Mouse (Mus musculus): ENCODE data around the gene Ggps1.
"Not testable (repeated sequence)": the region's sequence is repeated elsewhere in the genome, so short reads cannot be mapped to it uniquely, and the experiment has no call there.

The Ggps1 gene

DNA sequence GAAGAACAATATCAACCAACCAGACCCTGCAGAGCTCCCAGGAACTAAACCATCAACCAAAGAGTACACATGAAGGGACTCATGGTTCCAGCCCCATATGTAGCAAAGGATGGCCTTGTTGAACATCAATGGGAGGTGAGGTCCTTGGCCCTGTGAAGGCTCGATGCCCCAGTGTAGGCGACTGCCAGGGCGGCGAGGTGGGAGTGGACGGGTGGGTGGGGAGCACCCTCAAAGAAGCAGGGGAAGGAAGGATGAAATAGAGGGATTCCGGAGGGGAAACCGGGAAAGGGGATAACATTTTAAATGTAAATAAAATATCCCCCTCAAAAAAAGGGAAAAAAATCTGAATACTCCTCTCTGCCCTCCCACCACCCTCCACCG lies 24.4 kb downstream of the Ggps1 start:
- DNase-seq (ENCODE audit: low spot score): no peak

DNA sequence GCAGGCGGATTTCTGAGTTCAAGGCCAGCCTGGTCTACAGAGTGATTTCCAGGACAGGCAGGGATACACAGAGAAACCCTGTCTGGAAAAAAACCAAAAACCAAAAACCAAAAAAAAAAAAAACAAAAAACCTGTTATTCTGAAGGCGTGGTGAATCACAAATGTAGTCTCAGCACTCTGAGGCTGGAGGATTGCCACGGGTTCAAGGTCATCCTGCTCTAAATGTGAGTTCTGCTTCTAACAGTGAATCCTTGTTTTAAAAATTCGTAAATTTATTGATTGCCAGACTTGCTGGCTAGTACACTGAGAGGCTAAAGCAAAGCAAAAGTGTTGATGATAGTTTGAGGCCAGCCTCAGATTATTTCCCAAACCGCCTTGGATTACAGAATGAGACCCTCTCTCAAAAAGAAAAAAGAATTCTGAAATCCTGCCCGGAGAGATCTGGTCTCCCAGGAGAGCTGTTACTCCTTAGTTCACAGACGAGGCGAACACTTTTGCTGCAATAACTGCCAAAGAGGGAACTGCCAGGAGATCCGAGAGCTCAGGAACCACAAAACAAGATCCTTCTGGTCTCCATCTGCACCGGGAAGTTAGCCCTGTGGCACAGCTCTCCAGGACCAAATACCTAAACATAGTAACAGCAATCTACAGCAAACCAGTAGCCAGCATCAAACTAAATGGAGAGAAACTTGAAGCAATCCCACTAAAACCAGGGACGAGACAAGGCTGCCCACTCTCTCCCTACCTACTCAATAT lies 27.2 kb downstream of the Ggps1 start:
- no peak for DNase-seq (ENCODE audit: low spot score)

DNA sequence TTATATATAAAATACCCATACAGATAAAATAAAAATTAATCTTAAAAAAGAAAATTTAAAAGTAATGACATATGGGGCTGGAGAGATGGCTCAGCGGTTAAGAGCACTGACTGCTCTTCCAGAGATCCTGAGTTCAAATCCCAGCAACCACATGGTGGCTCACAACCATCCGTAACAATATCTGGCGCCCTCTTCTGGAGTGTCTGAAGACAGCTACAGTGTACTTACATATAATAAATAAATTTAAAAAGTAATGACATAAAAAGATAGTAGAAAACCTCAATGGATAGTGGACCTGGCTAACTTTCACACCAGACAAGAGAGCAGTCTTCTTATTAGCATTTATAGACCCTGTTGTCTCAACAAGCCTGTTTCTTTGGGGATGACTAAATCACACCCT lies 27.9 kb downstream of the Ggps1 start:
- not testable (repeated sequence) for DNase-seq (ENCODE audit: low spot score)

DNA sequence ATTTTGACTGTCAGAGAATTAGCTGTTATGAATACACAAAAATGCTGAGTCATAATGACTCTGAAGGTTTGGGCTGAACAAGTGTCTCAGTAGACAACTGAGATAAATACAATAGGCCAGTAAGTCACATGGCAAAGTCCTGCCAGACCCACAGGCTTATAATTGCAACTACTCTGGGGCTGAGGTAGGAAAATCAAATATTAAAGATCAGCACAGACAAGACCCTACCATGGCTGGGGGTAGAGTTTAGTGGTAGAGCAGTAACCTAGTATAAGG lies 29.3 kb downstream of the Ggps1 start:
- no peak for DNase-seq (ENCODE audit: low spot score)

DNA sequence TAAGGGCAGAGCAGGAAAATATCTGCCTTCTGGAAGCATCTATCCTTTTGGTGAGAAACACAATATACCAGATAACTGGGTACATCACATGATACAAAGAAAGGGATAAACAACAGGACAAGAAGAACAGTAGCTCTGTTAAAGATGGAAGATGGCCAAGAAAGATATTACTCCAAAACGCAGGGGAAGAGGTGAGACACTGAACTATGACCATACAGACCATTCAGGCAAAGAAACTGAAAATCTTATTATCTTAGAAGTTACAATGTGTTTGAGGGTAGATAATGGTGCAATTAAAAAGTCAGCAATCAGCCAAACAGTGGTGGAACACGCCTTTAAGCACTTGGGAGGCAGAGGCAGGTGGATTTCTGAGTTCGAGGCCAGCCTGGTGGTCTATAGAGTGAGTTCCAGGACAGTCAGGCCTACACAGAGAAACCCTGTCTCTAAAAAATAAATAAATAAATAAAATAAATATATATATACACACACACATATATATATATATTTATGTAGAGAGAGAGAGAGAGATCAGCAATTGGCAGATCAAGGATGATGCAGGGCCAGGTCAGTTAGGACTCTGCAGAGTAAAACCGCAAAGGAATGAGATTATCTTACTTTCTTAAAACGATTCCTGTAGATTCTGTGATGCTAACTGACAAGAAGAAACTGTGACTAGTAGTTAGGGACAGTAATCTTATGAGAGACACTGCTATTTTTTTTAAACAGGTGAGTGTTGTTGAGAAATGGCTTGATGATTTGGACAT lies 29.8 kb downstream of the Ggps1 start:
- DNase-seq (ENCODE audit: low spot score): no peak

DNA sequence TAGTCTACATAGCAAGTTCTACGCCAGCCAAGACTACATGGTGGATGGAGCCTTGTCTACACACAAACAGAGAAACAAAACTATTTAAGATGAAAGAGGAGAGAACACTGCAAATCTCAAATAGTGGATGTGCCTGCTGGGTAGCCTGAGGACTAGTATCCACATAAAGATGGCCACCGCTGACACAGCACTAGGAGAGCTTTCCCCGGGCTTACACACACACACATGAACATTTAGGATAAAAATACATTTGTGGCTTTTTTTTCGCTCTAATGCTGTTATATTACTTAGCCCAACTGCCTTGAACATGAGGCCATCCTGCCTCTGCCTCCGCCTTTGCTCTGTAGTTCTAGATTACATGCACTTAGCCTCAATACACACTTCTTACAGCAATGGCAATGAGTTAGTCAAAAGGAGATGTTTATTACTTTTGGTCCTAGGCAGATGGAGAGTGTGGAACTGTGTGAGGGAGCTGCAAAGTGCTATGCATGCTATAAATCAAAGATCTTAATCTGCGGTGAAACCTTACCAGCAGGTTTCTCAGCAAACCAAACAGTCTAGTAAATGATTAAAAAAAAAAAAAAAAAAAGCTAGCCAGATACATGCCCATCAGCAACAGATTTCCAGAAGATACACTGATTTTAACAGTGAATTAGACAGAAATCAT lies 37.0 kb downstream of the Ggps1 start:
- no peak for DNase-seq (ENCODE audit: low spot score)

DNA sequence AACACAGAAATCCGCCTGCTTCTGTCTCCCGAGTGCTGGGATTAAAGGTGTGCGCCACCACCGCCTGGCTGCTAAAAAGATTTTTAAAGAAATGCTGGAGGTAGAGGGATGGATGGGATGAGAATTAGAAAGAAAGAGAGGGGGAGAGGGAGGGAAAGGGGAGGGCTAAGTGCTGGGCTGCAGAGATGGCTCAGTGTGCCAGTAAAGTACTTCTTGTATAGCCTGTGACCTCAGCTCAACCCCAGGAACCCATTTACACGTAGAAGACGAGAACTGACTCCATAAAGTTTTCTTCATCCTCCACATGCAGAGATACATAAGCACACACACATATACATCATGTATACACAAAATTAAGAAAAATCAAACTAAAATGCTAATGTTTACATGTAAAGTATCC lies 37.7 kb downstream of the Ggps1 start:
- DNase-seq (ENCODE audit: low spot score): no peak

DNA sequence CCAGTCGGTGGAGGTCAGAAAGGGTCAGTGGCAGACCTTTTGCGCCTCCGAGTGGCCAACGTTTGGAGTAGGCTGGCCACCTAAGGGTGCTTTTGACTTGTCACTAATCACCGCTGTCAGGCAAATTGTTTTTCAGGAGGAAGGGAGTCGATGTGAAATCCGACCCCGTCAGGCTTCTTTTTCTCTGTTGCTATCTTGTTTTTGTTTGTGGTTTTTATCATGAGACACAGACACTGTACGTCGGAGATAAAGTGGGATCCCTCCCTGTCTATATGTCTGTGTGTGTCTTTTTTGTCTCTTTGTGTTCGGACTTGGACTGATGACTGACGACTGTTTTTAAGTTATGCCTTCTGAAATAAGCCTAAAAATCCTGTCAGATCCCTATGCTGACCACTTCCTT lies 41.9 kb downstream of the Ggps1 start:
- not testable (repeated sequence) for DNase-seq (ENCODE audit: low spot score)

DNA sequence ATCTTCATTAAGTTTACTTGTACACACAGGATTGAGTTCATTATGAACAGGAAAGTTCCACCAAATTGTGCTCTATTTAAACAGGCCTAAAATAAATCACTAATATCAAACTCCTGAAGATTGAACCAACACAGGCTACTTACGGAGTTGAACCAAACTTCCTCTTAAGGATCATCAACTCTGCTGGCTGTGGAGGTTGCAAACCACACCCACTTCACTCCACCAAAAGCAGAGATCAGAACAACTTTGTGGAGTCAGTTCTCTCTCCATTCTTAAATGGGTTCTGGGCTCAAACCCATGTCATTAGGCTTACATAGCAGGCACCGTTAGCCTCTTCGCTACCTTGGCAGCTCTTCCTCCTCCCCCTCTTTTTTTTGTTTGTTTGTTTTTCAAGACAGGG lies 44.4 kb downstream of the Ggps1 start:
- DNase-seq (ENCODE audit: low spot score): no peak

DNA sequence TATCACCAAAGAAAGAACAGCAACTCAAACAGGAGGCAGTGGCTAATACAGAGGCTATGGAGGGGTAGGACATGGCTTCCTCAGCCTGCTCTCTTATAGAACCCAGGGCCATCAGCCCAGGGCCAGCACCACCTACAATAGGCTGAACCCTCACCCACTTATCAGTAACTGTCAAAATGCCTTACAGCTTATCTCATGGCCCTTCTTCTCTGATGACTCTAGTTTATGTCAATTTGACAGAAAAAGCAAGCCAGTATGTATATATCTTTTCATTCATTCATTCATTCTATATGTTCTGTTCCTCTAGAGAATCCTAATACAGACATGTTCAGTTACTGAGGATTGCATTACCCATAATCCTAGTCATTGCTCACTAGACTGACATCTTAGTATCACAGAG lies 45.0 kb downstream of the Ggps1 start:
- no peak for DNase-seq (ENCODE audit: low spot score)

DNA sequence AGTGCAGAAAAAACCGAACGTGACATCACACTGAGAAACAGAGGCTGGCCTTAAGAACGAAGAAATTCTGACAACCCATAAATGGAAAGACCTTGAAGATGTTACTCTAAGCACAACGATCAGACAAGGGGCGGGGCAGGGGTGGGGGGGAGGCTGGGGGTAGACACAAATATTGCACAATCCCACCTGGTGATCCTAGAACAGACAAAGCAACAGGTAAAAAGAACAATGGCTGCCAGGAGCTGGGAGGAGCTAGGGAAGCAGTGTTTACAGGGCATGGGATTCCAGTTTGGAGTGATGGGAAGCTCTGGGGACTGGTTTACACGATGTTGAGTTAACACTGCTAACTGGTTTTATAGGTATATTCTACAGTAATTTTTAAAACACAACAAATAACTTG lies 47.7 kb downstream of the Ggps1 start:
- DNase-seq (ENCODE audit: low spot score): no peak

DNA sequence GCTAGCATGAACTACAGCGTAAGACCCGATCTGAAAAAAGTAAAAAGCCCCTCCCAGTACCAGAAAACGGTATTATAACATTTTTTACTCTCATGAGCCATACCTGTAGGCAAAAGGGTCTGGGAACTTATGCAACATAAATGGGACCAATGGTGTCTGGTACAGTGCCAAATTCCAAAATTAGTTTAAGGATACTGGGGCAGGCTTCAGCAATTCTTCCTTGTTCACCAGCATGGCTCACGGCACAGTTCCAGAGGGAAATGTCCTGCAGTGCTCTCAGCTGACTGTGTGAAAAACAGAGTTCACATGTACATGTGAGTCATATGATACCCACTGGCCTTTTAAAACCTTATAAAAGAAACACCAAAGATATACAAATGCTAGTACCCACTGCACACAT lies 48.7 kb downstream of the Ggps1 start:
- no peak for DNase-seq (ENCODE audit: low spot score)

DNA sequence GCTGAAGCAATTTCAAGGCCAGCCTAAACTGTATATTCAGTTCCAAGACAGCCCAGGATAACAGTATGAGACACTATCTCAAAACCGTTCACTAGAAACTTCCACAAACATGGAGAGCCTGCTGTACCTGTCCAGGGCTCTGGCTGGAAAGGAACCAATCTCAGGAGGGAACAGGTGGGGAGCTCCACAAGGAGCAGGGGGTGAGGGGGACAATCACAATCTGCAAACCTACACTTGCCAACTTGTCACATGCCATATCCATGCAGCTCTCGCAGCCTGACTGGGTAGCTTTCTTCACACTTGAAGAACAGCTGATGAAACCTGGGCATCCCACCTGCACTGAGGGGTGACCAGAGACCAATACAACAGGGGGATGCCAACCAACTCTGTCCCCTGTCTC lies 49.3 kb downstream of the Ggps1 start:
- DNase-seq (ENCODE audit: low spot score): no peak

DNA sequence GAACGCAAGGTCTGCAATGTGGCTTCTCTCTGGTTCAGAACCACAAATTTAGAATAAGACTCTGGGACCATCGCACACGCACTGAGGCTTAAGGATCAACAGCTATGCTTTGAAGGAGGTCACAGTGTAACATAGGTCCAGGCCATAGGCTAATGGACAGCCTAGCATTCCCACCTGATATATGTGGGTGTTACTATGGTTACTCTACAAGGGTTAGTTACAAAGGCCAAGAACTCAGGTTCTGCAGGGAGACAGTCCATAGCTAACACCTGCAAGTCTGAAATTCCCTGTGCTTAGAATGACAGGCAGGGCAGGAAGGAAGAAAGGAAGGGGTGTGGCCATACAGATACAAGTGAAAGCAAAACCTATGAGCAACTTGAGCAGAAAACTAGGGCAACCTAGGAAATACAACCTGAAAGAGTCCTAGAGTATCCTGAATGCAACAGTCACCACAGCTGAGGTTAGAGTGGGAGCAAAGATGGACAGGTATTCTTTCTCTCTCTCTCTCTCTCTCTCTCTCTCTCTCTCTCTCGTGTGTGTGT lies 51.8 kb downstream of the Ggps1 start:
- no peak for DNase-seq (ENCODE audit: low spot score)

DNA sequence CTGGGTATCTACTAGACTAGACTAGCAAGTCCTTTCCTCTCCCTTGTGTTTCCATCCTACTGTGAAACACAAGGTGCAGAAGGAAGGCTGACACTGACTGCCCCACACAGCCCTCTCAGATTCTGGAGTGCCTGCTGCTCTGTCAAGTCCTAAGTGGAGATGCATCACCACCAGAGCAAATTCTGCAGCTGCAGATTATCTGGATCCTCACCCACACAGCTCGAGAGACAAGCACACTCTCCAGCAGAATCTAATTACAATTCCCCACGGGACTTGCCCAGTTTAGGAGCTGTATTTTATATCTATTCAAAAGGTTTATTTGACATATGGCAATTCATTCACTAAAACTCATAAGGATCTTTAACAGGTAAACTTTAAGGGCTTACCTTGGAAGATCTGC lies 57.2 kb downstream of the Ggps1 start:
- no peak for DNase-seq (ENCODE audit: low spot score)

DNA sequence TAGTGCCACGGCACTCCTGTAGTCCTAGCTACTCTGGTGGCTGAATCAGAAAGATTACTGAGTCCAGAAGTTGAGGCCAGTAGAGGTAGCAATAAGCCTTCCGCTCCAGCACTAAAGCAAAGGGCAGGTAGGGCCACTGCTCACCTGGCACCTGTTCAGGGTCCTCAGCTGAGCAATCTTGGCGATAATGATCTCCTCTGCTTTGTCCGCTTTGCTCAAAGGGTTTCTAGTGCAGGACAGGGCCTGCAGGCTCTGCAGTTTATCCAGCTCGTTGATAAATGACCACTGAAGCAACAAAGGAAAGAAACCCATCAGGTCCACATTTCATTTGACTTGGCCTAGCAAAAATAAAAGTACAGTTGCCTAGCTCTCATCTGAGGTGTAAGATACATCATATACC lies 58.3 kb downstream of the Ggps1 start:
- no peak for DNase-seq (ENCODE audit: low spot score)

DNA sequence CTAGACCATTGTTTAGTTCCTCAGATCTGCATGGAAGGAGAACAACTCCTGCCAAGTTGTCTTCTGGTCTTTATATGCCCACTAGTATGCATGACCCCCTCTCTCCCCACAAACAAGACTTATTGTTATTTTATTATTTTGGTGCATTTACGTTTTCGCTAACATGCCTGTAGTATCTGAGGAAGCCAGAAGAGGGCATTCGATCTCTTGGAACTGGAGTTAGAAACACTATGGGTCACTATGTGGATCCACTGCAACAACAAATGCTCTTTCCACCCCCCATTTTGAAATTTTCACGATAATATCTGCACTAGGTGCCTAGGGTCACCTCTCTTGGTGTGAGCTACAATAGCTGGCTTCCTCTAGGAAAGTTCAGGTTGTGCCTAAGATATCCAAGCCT lies 59.2 kb downstream of the Ggps1 start:
- no peak for DNase-seq (ENCODE audit: low spot score)

DNA sequence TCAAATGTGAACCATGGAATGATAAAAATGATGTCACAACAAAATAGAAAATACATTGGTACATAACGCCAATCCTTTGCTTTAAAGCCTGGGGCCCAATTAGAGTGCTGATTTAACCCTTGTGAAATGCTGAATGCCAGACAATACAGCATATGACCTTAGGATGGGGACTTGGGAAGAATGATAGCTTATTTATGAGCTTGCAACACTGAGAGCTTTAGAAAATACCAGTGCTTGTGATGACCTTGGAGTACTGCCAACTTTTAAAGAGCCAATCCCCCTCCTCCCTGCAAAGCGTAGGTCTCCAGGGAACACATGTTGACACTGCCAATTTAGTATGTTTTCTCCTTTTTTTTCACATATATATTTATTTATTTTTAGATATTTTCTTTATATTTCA lies 60.6 kb downstream of the Ggps1 start:
- DNase-seq (ENCODE audit: low spot score): no peak

All from testis, postnatal 14 days (tissue).